Mouse (Mus musculus) spleen, embryonic (tissue): ENCODE data around the gene Klhdc9.

Experiments
- CTCF ChIA-PET: fragments of 350-600 bp; sonication (Branson Sonifier 250); formaldehyde crosslinking; loops from one replicate; lab custom pipeline; 2022; lab: Charles Lee

Klhdc9 gene

GRCm38 (mm10) chr1:171358421-171358820, 2.2 kb downstream of the Klhdc9 start:
- CTCF ChIA-PET: interaction anchor here (1.1 kb wide), 1 partner anchor 26 kb away, joined by 11 read pairs; no protein-coding TSS in a partner anchor

- CTCF ChIA-PET: no interaction called here
Observed at GRCm38 (mm10) chr1:171356814-171357213, 3.8 kb downstream of the Klhdc9 start.

DNA sequence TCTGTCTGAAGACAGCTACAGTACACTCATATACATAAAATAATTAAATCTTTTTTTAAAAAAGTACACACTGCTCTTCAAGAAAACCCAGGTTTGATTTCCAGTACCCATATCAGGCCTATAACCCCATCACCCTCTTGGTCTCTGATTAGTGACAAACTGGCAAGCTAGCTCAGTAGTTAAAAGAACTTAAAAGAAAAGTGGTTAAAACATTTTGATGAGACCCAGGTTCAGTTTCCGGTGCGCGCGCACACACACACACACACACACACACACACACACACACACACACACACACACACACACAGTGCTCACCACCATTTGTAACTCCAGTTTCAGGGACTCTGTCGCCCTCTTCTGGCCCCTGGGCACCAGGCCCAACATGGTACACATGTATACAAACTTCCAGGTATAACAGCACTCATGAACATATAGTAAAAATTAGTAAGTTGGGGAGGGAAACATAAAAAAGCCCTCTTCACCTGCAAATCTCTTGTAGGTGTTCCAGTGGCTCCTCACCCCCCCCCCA, 4.7 kb downstream of the Klhdc9 start:
- CTCF ChIA-PET: interaction anchor here (0.6 to 0.7 kb wide), 3 partner anchors 10 to 651 kb away, joined by 3 to 12 read pairs (median 11); no protein-coding TSS in a partner anchor

DNA sequence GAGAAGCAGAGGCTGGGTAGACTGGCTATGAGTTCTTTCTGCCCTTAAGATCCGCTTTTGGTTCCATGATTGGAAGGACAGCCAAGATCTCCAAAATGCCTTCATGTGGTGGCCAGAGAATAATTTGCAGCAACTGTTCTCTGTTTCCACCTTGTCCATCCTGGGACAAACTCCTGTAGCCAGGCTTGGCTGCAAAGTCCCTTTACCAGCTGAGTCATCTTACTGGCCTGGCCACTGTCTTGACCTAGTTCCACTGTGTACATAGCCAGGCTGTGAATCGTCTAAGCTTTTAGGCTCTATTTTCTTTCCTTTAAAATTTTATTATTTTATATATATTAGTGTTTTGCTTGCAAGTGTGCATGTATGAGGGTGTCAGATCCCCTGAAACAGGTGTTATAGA, 11.4 kb downstream of the Klhdc9 start:
- CTCF ChIA-PET: no interaction called here

- CTCF ChIA-PET: no interaction called here
Observed at GRCm38 (mm10) chr1:171348665-171349064, 11.9 kb downstream of the Klhdc9 start.

DNA sequence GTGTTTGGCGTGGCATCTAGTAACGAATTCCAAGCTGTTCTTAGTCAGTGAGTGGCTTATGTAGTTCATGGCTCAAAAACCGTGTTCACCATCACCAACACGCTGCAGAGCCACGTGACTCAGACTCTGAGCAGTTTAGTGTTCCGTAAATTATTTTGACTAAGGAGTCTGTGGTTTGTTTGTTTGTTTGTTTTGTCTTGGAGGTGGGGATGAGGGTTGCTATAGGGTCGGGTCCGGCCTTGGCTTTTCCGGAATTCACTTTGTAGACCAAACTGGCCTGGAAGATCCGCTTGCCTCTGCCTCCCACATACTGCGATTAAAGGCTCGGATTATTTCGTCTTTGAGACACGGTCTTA, 14.5 kb downstream of the Klhdc9 start:
- CTCF ChIA-PET: interaction anchor here (0.7 kb wide), 1 partner anchor 235 kb away, joined by 4 read pairs; no protein-coding TSS in a partner anchor

- CTCF ChIA-PET: interaction anchor here (0.7 to 1.3 kb wide), 3 partner anchors 15 to 234 kb away, joined by 3 to 4 read pairs (median 4); no protein-coding TSS in a partner anchor
Observed at GRCm38 (mm10) chr1:171345225-171346094, 15.1 kb downstream of the Klhdc9 start, which contains the start of the genes Nit1 and Pfdn2. TSS of gene Nit1 (minus strand) at chr1:171345646. TSS of gene Pfdn2 (plus strand) at chr1:171345670.

- CTCF ChIA-PET: interaction anchor here (1.3 kb wide), 1 partner anchor 14 kb away, joined by 4 read pairs; no protein-coding TSS in a partner anchor
Observed at GRCm38 (mm10) chr1:171344715-171345114, 15.9 kb downstream of the Klhdc9 start.

DNA sequence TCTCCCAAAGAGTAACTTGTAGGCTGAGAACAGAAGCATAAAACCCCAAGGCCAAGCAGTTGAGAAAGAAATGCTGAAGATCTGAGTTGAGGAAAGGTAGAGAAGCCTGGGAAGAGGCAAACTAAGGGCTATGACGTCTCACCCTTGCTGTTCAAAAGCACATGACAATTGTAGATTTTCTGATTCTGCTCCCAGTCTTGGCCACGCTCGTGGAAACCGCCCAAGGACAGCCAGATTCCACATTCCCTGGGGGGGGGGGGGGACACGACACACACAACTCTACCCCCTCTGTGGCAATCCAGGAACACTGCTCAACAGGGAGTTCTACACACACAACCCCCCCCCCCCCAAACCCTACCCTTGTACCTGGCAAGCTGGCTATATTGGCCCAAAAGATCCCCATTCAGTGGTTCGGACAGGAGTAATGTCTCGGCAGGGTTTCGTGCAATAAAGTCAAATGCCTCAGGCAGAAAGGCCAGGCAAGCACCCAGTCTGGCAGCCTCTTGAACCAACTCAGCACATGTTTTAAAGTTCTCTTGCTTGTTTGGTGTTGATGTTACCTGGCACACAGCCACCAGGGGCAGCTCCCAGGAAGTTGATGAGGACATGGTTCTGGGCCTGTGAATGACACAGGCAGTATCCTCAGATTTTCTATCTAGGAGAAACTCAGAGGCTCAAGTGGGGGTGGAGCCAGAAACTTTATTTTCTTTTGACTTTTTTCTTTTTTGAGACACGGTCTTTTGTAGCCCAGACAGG, 16.5 kb downstream of the Klhdc9 start:
- CTCF ChIA-PET: interaction anchor here (1.3 kb wide), 1 partner anchor 14 kb away, joined by 4 read pairs; no protein-coding TSS in a partner anchor

- CTCF ChIA-PET: no interaction called here
Observed at GRCm38 (mm10) chr1:171342262-171343207, 18.1 kb downstream of the Klhdc9 start.

GRCm38 (mm10) chr1:171330216-171330560, 30.4 kb downstream of the Klhdc9 start:
- CTCF ChIA-PET: interaction anchor here (0.6 to 1.5 kb wide), 3 partner anchors 15 to 175 kb away, joined by 3 to 5 read pairs (median 4); partner anchors contain the start of genes Nit1 and Pfdn2

- CTCF ChIA-PET: interaction anchor here (1.5 kb wide), 1 partner anchor 15 kb away, joined by 4 read pairs; the partner anchor contains the start of genes Nit1 and Pfdn2
Observed at GRCm38 (mm10) chr1:171329433-171330215, 31.0 kb downstream of the Klhdc9 start.

- CTCF ChIA-PET: interaction anchor here (0.6 kb wide), 1 partner anchor 34 kb away, joined by 3 read pairs; no protein-coding TSS in a partner anchor
Observed at GRCm38 (mm10) chr1:171328839-171329432, 31.7 kb downstream of the Klhdc9 start, which contains the start of gene Dedd. TSS of gene Dedd (plus strand) at chr1:171329145.

DNA sequence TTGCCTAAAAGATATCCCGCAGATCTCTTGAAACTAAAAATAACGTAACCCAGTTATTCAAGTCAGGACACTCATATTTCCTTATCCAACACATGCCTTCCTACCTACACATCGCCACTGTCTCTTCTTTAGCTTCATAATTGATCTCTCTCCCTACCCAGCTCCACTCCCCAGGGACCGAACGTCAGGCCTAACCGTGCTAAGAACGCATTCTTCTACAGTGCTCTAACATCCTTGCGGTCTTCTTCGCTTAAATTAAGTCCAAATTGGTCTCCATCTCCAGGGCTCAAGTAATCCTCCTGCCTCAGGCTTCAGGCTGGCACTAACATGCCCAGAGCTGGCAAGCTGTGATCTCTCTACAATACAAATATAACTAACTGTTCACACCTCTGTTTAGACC, 32.4 kb downstream of the Klhdc9 start:
- CTCF ChIA-PET: interaction anchor here (0.6 kb wide), 1 partner anchor 33 kb away, joined by 3 read pairs; no protein-coding TSS in a partner anchor

DNA sequence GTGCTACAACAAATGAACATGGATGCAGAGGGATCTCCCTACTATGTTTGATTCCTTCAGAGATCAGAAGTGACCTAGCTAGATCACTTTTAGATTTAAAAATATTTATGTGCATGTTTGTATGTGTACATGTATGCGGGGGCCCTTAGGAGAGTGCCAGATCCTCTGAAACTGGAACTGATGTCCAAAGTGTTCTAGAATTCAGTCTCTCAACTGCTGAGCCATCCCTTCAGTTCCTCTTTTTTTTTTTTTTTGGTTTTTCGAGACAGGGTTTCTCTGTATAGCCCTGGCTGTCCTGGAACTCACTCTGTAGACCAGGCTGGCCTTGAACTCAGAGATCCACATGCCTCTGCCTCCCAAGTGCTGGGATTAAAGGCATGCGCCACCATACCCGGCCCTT, 34.0 kb downstream of the Klhdc9 start:
- CTCF ChIA-PET: interaction anchor here (0.7 kb wide), 1 partner anchor 124 kb away, joined by 6 read pairs; no protein-coding TSS in a partner anchor

- CTCF ChIA-PET: no interaction called here
Observed at GRCm38 (mm10) chr1:171325571-171325970, 35.0 kb downstream of the Klhdc9 start.

- CTCF ChIA-PET: no interaction called here
Observed at GRCm38 (mm10) chr1:171322012-171322411, 38.6 kb downstream of the Klhdc9 start.

GRCm38 (mm10) chr1:171321415-171321814, 39.2 kb downstream of the Klhdc9 start:
- CTCF ChIA-PET: interaction anchor here (0.6 kb wide), 1 partner anchor 19 kb away, joined by 4 read pairs; no protein-coding TSS in a partner anchor

- CTCF ChIA-PET: interaction anchor here (1.1 kb wide), 1 partner anchor 25 kb away, joined by 3 read pairs; the partner anchor contains the start of genes Nit1 and Pfdn2
Observed at GRCm38 (mm10) chr1:171320151-171320550, 40.4 kb downstream of the Klhdc9 start.
